Mouse (Mus musculus) spleen, adult 12 weeks (tissue): Measurements from ENCODE around the gene Ptprt.
"Not testable (repeated sequence)": the region's sequence is repeated elsewhere in the genome, so short reads cannot be mapped to it uniquely, and the experiment has no call there.

Experiments used
- DNase-seq: peaks from one replicate; pipeline ENCODE4 v3.0.0; 2022; ENCODE audit warnings: low spot score

The Ptprt gene

DNA sequence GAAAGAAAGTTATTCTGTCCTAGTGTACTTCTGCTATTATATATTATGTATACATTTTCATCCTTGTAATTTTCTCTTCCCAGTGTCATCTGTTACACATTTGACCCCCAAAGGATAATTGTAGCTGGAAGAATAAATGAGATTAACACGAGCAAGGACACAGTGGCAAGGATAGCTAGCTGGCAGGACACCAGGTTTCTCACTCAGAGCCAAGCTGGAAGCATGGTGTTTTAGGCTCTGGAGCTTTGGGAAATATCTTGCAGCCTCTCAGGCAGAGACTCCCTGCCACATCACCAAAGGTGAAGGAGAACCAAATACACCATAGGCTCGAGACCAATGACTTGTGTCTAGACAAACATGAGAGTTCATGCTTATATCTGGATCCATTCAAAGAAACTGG is 1141.3 kb downstream of the Ptprt start:
- DNase-seq = no peak

DNA sequence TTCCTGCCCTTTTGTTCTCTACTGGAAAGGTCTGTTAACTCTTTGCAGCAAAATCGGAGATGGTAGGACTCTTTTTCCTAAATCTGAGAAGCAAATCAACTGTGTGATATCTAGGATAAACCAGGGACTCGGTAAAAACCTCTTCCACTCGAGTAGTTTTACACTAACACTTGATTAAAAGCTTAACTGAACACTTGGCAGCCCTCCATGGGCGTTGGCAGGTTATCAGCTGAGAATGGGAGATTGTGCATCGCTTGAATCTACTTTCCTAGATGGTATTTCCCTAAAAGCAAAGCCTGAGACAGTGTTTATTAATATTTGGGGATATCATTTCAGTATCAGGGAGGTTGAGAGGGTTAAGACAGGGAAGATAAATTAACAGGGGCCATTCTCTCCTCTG is 1144.0 kb downstream of the Ptprt start:
- no peak for DNase-seq

DNA sequence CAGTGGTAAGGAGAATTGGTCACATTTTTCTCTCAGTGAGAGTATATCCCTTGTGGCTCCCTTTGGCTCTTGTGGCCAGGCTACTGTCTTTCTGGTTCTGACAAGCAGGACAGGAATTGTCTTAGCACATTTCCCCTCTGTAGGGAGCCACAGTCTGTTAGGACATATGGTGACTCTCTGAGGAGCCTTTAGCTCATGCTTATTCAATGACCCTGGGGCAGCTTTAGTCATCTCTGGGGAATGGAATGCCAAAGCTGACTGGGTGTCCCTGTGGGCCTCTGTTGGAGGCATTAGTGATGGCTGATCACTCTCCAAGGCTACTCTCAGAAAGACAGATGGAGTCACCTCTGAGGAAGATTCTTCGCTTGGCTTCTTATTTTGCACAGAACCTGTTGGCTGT is 1147.7 kb downstream of the Ptprt start:
- DNase-seq = no peak

DNA sequence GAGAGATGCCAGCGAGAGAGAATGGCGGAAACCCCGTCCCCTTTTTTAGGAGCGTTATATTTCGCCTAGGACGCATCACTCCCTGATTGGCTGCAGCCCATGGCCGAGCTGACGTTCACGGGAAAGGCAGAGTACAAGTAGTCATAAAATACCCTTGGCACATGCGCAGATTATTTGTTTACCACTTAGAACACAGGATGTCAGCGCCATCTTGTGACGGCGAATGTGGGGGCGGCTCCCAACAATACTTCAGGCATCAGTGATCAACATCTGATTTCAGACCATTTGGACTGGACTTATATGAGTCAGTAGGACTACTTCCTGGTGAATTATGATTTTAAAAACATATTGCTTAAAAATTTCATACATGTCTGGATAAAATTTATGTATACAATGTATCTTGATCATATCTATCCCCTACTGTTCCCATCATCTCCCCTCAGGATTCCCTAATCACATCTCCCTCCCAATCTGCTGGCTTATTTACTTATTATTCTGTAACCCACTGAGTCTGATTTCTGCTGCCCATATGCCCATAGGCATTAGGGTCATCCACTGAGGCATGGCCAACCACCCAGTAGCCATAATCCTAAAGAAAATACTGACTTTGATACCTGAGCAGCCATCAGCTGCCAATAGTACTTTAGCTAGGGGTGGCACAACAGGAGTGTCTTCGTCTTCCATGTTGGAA is 1148.9 kb downstream of the Ptprt start:
- not testable (repeated sequence) for DNase-seq

DNA sequence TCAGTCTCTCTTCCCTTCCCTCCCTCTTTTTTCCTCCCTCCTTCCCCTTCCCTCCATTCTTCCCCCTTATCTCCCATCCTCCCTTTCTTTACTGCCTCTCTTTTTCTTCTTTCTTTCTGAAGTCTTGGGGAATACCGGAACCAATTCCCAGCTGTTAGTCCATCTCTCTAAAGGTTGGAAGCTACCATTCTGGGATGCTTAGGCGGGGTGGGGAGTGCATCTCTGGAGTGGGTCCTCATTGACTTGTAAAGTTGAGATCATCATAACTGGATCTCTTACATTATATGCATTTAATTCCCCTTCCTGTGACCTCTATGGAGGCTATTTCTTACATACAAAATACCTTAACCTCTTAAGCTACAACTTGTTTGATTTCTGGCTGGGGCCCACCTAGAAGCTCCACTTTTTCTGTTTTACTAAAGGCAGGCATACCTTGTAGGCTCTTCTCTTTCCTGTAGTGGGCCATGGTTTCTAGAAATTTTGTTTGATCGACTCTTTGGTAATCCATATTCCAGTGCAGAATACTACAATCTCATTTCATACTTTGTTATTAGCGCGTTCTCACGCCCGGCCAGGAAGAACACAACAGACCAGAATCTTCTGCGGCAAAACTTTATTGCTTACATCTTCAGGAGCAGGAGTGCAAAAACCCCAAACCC is 1149.7 kb downstream of the Ptprt start:
- DNase-seq = no peak

DNA sequence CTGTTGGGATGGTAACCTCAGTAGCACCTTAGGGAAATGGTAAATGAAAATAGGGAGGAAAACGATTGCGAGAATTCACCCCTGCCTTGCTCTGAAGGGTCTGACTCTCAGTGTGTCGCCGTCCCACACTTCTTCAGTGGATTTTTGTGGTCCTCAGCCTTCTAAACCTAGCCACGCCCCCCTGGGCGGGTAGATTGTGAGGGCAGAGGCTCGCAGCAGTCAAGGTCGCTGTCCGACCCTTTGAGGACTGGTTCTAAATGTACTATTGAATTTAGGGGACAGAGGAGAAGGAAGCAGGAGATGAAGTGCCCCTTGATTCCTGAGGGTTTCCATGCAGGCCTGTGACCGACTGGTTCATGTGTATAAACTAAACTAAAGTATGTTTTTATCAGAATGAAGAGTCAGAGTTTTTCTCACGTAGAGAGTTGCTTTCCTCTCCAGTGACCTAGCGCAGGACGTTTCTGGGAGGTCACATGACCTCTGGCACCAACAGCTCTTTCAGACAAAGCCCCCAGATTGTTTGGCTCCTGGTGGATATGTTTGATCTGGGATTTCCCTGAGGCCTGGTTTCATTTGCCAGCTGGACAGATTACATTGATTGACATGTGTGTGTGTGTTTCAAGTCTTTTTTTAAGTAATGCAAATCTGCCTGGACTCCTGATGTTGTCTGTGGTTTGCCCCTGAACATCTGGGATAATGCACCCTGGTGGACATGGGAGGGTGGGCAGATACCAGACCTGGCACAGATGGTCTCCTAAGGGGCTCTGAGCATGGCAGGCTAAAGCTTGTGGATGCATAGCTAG is 1161.6 kb downstream of the Ptprt start:
- DNase-seq = no peak

DNA sequence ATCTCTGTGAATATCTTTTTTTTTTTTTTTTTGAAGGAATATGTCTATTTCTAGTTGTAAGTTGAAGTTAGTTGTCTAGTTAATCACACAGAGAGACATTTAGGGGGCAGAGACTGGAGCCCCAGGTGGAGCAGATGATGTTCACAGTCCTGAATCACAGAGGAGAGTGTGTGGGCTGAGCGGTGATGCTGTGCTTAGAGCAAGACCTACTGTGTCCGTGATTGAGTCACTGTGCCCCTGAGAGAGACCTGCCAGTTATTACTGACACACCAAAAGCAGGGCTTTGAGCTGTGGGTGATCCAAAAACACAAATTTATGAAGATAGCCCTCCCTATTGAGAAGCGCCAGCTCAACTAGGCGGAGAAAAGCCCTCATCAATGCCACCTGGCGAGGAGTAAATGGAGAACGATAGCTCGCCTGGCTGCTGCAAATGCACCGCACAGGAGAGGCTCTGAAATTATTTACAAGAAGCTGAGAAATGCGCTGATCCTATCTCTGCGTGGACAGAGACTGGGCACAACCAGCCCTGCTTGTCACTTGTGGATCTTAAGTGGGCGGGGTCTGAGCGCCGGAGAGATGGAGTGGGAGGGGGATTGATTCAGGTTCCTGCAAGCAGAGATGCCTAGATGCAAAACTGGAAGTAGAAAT is 1162.4 kb downstream of the Ptprt start:
- DNase-seq = no peak

DNA sequence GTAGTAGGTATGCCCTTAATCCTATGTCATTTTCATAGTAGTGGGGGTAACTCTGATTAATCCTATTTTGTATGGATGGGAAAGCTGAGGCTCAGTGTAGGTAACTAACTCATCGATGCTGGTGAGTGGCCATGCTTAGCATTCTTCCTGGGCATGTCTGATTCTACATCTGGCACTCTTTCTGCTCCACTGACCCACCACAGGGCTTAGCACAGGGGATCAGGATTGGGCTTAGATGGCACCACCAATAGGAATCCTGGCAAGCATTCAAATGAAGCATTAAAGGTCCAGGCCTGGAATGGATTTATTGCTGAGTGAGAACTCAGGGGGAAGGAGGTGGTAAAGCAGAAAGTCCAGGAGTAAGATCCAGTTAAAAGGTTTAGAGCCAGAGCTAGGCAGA is 1179.2 kb downstream of the Ptprt start:
- no peak for DNase-seq

DNA sequence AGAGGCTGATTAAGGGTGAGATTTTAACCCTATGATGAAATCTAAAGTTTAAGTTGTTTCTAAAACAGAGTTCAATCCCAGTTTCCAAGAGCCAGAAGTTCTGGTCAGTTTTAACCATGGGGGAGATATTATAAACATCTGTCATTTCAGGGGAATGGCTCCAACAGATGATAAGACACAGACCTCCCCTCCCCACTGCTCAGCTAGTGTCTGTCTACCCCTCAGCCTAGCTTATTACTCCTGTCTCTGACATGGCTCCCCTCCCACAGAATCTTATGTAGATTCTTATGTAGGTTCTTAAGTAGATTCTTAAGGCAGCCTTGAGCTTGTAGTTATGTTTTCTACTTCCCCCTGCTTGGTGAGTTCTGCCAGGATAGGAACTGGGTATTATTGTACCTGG is 1180.5 kb downstream of the Ptprt start:
- DNase-seq = no peak
